Mouse (Mus musculus) frontal cortex, postnatal 14 days (tissue): ENCODE measurements around the gene Tnfsf12.
"Not testable (repeated sequence)": the region's sequence is repeated elsewhere in the genome, so short reads cannot be mapped to it uniquely, and the experiment has no call there.

ENCODE experiments used
- DNase-seq, 2 experiments: peaks; one replicate each; pipeline ENCODE4 v3.0.0; 2022; ENCODE audit warnings: low spot score in 2 of 2

The Tnfsf12 gene

GRCm38 (mm10) chr11:69704613-69705010 lies 9.0 kb upstream of the Tnfsf12 start:
- no peak for DNase-seq

- DNase-seq: no peak
Observed at GRCm38 (mm10) chr11:69703814-69704612, 8.4 kb upstream of the Tnfsf12 start.

- DNase-seq: not testable (repeated sequence)
Observed at GRCm38 (mm10) chr11:69703381-69703780, 7.7 kb upstream of the Tnfsf12 start.

- not testable (repeated sequence) for DNase-seq
Observed at GRCm38 (mm10) chr11:69702886-69703285, 7.2 kb upstream of the Tnfsf12 start.

DNA sequence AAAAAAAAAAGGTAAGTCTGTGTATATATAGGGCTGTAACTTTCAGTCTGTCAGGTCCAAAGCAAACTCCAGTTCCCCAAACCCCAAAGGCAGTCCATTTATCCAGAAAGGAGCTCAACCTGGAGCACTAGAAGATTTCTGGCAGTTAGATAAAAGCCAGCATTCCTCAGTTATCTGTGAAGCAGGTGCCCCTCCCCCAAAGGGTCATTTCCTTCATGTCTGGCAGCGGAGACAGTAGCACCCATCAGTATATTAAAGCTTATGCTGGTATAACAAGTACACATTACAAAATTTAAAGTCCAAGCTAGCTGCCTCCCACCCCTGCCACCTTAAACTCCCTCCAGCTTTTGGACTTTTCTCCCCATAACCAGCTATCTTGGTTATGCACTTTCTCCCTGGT lies 3.9 kb upstream of the Tnfsf12 start:
- no peak for DNase-seq

GRCm38 (mm10) chr11:69698574-69698973 lies 2.9 kb upstream of the Tnfsf12 start:
- DNase-seq: no peak

DNA sequence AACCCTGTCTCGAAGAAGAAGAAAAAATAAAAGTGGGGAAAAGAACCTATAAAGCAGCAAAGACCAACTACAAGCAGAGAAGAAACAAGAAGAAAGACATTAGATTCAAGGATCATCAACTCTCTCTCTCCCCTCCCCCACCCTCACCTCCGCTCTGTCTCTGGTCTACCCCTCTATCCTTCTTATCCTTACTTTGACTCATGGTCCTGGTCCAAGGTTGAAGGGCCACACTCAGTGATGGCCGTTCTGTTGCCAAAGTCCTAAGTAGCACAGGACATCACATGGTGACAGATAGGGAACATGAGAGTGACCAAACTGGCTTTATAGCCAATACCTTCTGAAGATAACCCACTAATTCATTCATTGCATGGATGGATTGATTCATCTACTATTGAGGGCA lies 1.7 kb upstream of the Tnfsf12 start:
- DNase-seq: no peak

- DNase-seq: no peak
Observed at GRCm38 (mm10) chr11:69695046-69695360, 646 bp downstream of the Tnfsf12 start.

DNA sequence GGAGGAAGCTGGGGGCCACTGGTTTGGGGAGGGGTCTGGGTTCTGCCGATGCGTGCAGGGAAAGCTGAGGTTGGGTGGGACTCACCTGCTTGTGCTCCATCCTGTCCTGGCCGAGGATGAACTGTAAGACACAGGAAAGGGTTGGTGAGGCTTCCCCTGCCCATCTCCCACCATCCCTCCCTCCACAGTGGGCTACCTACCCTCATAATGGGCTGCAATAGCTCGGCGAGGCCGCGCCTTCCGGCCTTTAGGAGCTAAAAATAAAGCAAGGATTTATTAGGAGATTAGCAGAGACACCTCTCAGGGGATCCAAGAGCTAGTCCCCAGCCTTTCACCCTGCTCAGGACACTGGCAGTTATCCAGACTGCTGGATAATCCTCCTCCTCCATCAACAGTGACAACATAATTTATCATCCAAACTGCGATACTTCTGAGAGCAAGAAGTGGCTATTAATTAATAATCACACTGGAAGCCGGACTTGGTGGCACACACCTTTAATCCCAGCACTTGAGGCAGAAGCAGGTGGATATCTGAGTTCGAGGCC lies 2.2 kb downstream of the Tnfsf12 start:
- no peak for DNase-seq

DNA sequence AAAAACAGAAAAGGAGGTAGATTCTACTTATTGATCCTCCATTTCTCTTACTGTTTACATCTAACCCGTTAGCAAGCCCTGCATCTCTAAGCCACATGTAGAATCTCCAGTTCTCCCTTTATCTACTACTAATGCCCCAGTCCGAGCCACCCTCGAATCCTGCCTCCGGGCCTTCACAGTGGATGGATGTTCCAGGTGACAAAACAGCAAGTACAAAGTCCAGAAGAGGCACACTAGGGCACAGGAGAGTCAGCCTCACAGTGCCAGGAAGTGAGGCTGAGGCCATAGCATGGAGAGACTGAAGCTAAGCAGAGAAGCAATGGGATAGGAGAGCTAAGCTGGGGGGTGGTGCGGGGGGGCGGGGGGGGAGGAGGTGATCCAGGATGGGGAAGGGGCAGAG lies 2.8 kb downstream of the Tnfsf12 start:
- DNase-seq: no peak

DNA sequence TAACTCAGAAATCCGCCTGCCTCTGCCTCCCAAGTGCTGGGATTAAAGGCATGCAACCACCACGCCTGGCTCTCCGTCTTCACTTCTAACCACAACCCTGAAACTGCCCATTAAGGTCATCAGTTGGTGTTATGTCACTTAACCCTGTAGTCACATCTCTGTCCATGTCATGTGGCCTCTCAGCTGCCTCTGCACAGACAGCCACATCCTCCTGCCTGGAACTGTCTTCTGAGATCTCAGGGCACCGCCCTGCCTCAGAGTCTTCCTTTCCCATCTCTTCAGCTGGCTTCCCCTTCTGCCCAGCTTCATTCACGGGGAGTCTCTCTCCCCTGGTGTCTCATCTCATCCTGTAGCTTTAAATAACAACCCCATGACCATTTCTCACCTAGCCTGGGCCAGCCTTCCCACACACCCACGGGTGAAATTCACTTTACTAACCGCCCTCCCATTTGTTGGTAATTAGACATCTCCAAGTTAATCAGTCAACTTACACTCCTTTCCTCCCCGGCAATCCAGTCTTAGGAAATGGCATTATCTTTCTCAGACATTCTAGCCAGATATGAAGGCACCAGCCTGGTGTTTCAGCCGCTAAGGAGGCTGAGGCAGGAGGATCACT lies 3.3 kb downstream of the Tnfsf12 start:
- DNase-seq: no peak

DNA sequence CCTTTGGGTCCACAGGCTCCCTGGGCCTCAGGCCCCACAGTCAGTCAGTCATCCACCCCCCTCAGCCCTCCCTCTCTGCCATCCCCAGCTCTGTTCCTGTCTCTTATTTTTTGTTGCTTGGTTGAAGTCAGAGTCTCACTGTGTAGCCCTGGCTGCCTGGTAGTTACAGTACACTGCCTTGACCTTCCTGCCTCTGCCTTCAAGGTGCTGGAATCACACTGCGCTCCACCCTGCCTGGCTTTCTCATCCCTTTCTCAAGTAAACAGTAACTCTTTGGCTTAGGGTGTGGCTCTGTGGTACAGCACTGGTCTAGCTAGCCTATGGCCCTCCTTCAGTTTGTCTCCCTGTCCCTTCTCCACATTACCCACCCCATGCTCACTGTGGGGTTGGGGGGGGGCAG lies 5.8 kb downstream of the Tnfsf12 start:
- DNase-seq: no peak

GRCm38 (mm10) chr11:69687061-69687460 lies 8.6 kb downstream of the Tnfsf12 start:
- no peak for DNase-seq

DNA sequence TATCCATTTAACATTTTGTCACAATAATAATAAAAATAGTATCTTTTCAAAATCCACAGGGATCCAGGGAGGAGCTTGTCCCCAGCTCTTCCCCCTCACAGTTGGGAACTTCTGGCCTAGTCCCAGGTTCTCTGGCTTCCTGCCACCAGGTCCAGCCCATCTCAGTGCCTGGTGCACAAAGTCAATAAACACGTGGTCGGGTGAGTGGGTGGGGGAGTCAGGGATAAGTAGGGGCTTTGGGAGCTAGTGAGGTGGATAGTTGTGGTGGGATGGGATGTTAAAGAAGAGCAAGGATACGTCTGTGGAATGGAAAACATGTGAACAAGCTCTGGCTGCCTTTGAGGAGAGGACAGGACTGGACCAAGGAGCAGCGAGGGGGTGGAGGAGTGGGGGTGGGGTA lies 9.3 kb downstream of the Tnfsf12 start:
- DNase-seq: no peak

DNA sequence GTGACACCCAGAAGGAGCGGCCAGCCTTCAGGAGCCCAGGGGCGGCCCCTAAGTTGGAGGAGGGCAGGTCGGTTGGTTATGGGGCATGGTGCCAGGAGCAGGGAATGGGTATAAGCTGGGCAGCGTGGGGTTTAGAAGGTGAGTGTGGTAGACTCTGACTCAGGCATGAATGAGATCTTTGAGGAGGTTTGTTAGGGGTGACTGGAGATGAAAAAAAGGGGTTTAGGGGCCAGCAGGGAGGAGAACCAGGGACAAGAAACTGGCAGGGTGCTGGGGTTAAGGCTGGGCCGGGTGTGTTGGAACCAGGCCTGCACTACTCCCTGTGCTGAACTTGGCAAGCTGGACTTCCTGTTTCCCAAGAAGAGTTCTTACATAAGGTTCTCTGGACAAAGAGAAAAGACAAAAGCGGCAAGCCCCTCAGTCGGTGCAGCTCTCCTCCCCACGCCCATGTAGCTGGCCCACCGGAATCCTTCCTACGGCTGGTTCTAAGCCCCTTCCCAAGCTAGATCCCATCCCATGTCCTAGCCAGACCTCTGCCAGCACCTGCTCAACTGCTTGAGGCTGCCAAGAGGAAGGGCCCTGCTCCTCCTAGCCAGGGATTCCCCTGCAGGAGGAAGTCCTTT lies 10.0 kb downstream of the Tnfsf12 start, which contains the start of gene Tnfsf13:
Gene Tnfsf13, minus strand, starts transcription at position 259 of the 623 bp plus-strand sequence.
- DNase-seq: no peak

- DNase-seq: no peak
Observed at GRCm38 (mm10) chr11:69684936-69685335, 10.7 kb downstream of the Tnfsf12 start.

DNA sequence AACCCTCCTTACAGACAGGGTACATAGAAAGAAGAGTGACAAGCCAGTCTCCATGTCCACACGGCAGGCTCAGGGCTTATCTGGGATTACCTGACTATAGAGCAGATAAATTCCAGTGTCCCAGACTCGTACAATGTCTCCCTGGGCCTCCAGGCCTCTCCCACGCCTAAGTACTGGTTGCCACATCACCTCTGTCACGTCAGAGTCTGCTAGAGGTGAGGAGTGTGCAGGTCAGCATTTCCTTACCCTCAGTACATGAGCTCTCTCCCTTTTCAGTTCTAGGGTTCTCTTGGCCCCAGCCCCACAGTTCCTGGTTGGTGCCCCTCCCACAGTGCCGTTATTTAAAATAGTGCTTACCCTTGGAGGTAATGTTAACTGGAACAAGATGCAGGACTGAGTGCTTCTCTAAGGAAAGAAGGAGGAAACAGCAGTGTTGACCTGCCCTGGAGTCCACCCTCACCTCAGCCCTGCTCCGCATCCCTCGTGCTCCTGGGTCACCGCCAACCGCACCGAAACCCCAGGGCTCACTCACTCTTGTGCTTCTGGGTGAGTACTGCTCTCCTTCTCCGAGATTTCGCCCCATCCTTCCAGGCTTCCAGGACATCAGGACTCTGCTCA lies 11.4 kb downstream of the Tnfsf12 start:
- DNase-seq: no peak

DNA sequence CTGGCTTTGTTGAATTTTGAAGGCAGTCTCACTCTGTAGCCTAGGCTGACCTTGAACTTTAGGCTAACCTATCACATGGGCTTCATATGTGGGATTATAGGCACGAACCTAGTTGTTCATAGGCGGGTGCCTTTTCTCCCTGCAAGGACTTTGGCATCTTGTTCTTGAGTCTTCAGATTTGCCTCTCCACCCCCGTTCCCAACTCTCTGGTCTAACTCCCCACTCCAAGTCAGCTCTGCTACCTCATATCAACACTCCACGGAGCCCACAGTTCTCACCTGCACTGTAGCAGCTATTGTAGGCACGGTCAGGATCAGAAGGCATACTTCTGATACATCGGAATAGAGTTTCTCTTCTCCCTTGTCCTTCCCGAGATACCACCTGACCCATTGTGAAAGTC lies 12.1 kb downstream of the Tnfsf12 start:
- no peak for DNase-seq

GRCm38 (mm10) chr11:69682840-69683533 lies 12.7 kb downstream of the Tnfsf12 start:
- peak; percentile 74 to 88 for DNase-seq

- DNase-seq: no peak
Observed at GRCm38 (mm10) chr11:69682209-69682839, 13.3 kb downstream of the Tnfsf12 start.
